Mouse (Mus musculus): ENCODE measurements at regions not wholly inside any gene's neighbourhood (a gene's known extent, or its start where the extent isn't known, plus 50 kb on each side); places are given as distances from the start of the nearest gene placed in this dataset.

- DNase-seq (ENCODE audit: low read depth, low spot score), result no peak
Measured at GRCm38 (mm10) chr16:76591956-76592768, 218.5 kb upstream of the Nrip1 start.

DNA sequence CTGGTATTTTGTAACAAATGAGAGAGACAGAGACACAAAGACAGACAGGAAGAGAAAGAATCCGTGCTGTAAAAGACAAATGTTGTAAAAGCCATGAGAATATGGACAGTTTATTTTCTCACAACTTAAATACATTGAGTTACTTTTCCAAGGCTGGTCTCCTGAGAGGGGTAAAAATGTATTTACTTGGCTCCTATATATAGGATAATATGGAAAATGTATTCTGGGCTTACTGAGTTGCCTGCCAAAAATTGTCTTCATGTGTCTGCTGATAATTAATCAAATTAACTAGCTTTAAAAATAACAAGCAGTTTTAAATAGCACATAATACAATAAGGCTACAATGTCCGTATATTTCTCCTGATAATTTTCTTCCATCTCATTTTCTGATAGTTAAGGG, 216.2 kb upstream of the Nrip1 start:
- no peak for DNase-seq (ENCODE audit: low read depth, low spot score)

DNA sequence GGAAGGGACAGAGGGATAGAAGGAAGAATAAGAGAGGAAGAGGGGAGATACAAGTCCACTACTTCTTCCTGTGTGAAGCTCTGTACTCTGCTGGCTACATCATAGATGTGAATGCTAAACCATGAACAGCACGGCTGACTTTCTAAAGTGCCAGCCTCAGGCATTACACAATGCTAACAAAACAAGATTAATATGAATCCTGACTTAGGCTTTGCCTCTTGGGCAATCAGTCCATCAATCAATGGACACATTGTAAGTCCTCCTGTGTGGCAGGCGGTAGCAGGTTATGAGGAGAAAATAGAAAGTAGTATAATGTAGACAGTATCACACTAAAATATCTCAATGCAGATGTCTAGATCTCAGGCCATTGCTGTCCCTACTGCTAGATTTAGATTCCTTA, 203.6 kb upstream of the Nrip1 start:
- DNase-seq (ENCODE audit: low read depth, low spot score), result no peak

- DNase-seq (ENCODE audit: low read depth, low spot score), result no peak
Measured at GRCm38 (mm10) chr16:76575281-76575680, 201.7 kb upstream of the Nrip1 start.

DNA sequence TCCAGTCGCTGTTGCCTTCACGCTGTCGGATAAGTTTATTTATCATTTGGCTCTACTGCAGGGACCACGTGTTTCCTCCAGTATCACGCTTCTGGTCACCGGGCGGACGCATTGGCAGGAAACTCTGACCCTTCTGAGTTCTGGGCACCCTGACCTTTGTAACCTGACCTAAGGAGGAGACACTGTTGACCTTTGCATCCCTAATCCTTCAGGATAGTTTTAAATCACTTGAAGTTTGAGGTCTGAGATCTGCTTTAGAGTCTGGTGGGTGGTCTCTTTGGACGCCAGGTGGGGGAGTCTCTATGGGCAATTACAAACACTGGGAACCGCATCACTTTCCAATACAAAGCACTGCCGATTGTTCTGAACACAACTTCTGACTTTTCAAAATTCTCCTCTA, 192.6 kb upstream of the Nrip1 start:
- DNase-seq (ENCODE audit: low read depth, low spot score), result no peak

GRCm38 (mm10) chr16:76554846-76555245, 181.2 kb upstream of the Nrip1 start:
- no peak for DNase-seq (ENCODE audit: low read depth, low spot score)

DNA sequence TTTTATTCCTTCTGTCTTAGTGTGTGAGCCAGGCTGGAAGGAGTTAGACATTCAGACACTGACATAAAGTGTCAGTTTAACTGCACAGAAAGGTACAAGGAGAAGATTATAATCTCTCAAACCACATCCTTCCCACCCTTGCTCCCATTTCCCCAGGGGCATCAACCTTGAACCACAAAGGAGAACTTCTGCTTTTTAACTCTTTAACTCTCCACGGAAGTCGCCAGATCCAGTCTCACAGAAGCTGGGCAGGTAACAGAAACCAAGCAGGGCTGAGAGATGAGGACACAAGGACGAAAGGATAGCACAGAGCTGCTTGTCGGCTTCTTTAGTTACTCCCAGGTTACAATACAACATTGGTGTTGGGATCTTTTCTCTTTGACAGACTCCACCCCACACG, 176.0 kb upstream of the Nrip1 start:
- DNase-seq (ENCODE audit: low read depth, low spot score), result no peak

GRCm38 (mm10) chr16:76547087-76547486, 173.5 kb upstream of the Nrip1 start:
- no peak for DNase-seq (ENCODE audit: low read depth, low spot score)

DNA sequence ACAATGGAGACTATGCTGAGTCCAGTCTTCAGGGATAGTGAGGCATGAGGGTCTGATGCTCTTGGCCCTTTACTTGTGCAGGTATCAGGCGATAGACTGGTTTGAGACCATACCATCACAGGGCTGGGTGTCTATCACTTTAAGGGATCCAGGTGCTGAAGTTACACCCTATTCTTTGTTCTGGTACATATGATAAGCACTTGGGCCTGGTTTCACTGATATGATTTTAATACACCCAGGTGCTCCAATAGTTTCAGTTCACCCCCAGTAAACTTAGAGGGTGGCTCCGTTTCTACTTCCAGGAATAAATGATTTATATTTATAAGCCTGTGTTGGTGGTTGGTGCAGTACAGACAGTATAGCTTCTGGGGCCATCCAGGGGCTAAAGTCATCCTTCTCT, 173.0 kb upstream of the Nrip1 start:
- no peak for DNase-seq (ENCODE audit: low read depth, low spot score)

GRCm38 (mm10) chr16:76545942-76546341, 172.3 kb upstream of the Nrip1 start:
- no peak for DNase-seq (ENCODE audit: low read depth, low spot score)

- DNase-seq (ENCODE audit: low read depth, low spot score), result no peak
Measured at GRCm38 (mm10) chr16:76544972-76545371, 171.3 kb upstream of the Nrip1 start.

- DNase-seq (ENCODE audit: low read depth, low spot score), result no peak
Measured at GRCm38 (mm10) chr16:76540964-76541363, 167.3 kb upstream of the Nrip1 start.

DNA sequence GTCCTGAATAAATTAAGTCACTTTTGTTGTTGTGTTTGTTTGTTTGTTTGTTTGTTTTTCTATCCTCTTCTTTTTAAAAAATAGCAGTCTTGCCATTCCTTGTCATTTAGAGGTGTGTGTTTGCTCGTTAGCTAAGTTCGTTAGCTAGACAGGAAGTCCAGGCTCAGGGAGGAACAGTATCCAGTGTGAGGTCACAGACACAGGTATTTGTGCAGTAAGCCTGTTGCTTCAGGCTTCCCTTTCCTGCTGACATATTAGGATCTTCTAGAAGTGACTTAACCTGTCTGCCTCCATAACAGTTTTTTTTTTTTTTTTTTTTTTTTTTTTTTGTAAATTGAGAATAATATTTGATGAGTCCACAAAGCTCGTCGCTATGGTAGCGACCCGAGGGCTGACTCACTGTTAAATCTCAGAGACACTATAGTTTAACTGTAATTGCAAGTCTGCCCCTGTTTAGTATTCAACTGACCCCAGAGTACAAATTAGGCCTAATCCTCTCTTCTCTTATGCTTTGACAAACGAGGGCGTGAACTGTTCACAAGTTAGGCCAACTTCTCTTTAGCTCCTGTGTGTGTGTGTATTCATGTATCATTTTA, 166.8 kb upstream of the Nrip1 start:
- DNase-seq (ENCODE audit: low read depth, low spot score), result no peak

- peak; percentile 87 for DNase-seq (ENCODE audit: low read depth, low spot score)
Measured at GRCm38 (mm10) chr16:76539669-76540068, 166.0 kb upstream of the Nrip1 start.

DNA sequence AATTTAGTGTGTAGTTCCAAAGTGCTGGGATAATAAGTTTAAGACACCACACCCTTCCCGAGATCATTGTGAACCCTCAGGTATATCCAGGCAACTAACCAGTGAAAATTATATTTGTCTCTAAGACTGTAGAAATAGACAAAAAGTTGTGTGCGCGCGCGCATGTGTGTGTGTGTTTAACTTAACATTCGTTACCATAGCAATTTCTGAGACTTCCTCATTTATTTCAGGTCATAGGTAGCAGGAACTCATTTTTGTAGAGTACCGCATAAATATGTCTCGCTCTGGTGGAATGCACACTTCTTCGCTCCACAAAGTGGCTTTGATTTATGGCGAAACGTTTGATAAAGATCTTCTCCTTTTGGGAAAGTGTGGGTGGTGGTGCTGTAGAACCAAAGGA, 164.2 kb upstream of the Nrip1 start:
- DNase-seq (ENCODE audit: low read depth, low spot score), result no peak

- no peak for DNase-seq (ENCODE audit: low read depth, low spot score)
Measured at GRCm38 (mm10) chr16:76532928-76533217, 159.2 kb upstream of the Nrip1 start.

GRCm38 (mm10) chr16:76532142-76532927, 158.7 kb upstream of the Nrip1 start:
- no peak for DNase-seq (ENCODE audit: low read depth, low spot score)

- DNase-seq (ENCODE audit: low read depth, low spot score), result no peak
Measured at GRCm38 (mm10) chr16:76530886-76531285, 157.3 kb upstream of the Nrip1 start.

GRCm38 (mm10) chr16:76529613-76530012, 156.0 kb upstream of the Nrip1 start:
- no peak for DNase-seq (ENCODE audit: low read depth, low spot score)

DNA sequence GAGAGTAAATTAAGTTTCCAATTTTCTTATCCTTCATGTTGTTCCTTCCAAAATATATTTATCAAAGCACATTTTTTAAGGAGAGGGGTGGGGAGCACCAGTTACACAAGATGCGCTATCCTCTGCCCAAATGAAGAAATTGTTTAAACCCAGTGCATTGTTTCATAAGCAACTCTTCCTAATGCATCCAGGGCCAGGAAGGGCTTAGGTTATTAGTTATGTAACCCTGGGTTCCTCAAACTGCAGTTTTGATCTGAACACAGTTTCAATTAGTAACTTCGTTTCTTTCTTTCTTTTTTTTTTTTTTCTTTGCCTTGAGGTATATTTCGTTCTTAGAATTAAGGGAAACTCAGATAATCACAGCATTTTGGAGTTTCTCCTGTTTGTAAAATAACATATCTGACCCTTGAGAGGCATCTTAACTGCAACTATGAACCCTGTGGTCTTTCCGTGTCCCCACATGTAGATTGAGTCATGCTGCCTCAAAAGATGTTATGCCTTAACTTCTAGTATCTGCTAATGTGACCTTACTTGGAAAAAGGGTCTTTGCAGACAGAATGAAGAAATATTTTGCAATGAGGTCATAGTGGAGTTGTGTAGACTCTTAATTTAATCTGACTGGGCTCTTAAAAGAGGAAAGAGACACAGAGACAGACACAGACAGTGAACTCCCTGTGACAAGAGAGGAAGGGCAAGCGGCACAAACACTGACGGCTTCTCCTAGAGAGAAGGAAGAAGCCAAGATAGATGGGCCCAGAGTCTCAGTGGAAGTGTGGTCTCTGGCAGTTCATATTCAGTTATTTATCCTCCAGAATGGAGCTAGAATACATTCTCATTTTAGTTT, 153.7 kb upstream of the Nrip1 start:
- DNase-seq (ENCODE audit: low read depth, low spot score), result no peak

DNA sequence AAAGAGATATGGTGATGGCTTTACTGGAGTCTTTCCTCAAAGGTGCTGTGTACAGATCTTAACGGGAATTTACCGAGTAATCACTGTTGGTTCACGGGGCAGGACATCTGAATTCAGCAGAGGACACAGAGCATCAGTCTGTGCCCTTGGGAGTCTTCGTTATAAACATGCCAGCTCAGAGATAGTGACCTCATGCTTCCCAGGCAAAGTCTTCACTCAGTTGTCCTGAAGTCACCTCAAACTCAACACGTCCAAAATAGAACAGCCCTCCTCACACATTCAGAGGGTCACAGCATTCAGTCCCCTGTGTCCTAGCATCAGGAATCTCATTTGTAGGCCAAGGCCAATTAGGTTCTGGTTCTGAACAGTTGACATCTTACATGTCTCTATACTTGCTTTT, 151.9 kb upstream of the Nrip1 start:
- no peak for DNase-seq (ENCODE audit: low read depth, low spot score)

DNA sequence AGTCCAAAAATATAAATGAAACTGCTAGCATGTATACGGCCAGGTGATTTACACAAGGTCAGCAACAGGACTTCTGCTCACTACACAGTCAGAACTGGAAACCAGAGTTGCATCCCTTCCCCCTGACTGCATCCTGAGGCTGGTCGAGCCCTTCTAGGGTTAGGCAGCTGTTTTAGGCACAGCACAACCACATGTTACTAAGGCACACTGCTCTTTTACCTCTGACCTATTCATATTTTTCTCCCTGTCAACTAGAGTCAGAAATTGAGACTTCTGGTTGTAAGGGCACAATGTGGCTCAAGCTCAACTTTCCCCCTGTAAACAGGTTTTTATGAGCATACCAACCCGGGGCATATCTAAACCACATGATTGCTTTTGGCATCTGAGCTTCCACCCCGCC, 151.3 kb upstream of the Nrip1 start:
- no peak for DNase-seq (ENCODE audit: low read depth, low spot score)

Measured in ES-CJ7 (cell line).